Mouse (Mus musculus) T-helper 1 cell (primary cell): ENCODE data around the gene Tbc1d10c.
"Not testable (repeated sequence)": the region's sequence is repeated elsewhere in the genome, so short reads cannot be mapped to it uniquely, and the experiment has no call there.

Experiments
- in situ Hi-C: fragments of 300-600 bp; cut with MboI, MseI; formaldehyde crosslinking; loops from one replicate; pipeline ENCODE4 v1.15.1; 2025; ENCODE audit warnings: high pct_unique_total_duplicates

Tbc1d10c gene

DNA sequence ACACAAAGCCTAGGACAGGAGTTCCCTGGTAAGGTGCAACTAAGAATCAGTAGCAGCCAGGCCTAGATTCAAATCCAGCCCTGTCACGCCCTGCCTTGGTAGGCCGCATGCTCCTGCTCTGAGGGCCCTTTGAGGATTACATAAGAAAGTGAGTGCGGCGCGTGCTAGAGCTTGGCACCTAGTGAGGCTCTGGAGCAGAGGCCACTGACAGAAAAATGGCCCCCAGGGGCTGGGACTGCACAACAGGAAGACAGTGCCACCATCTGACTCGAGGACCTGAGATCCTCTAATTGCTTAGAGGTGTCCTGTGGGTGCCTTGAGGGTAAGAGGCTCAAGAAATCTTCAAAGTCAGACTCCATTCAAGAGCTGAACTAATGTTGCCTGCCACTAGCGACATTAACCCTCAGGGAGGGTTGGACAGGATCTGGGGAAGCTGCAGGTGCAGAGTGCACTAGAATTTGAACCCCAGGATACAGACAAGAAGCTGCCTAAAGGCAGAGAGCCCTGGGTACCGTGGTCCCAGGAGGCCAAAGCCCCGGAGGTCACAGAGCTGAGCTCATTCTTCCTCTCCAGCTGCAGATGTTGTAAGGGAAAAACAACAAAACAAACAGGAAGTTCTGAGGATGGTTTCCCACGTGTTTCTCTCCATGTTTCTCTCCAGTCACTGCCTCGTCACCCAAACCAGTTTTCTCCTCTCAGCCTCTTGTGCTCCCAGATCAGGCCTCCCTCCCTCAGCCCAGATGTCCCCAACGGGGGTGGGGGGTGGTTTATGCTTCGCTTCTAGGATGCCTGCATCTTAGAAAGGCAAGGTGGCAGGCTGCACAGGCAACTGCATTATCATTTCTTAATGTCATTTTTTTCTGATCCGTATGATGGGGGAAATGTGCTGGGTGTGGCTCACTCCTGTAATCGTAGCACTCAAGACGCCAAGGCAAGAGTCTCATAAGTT is 46.3 kb downstream of the Tbc1d10c start:
- in situ Hi-C loops, result no loop called here

GRCm38 (mm10) chr19:4143759-4144268 is 47.3 kb downstream of the Tbc1d10c start, which contains the start of gene Cabp4:
Gene Cabp4, minus strand, starts transcription at chr19:4144033.
- in situ Hi-C loops, result no loop called here

GRCm38 (mm10) chr19:4142416-4143173 is 48.5 kb downstream of the Tbc1d10c start:
- in situ Hi-C loops, result no loop called here

- in situ Hi-C loops, result no loop called here
Observed at GRCm38 (mm10) chr19:4140147-4140546, 50.9 kb downstream of the Tbc1d10c start.

GRCm38 (mm10) chr19:4139446-4139845 is 51.6 kb downstream of the Tbc1d10c start, which contains the start of gene Gpr152:
Gene Gpr152, plus strand, starts transcription at chr19:4139787.
- in situ Hi-C loops, result no loop called here

- in situ Hi-C loops, result no loop called here
Observed at GRCm38 (mm10) chr19:4137913-4138312, 53.2 kb downstream of the Tbc1d10c start.

DNA sequence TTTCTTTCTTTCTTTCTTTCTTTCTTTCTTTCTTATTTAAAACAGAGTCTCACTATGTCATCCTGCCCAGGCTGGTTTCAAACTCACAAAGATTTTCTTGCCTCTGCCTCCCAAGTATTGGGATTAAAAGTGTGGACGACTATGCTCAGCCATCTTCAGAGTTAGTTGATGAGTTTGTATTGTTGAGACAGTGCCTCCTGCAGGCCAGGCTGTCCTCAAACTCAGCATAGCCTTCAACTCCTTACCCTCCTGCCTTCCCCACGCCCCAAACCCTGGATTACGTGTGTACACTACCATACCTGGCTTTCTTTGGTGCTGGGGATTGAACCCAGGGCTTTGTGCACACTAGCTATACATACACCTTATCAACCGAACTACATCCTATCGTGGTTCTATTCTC is 54.6 kb downstream of the Tbc1d10c start:
- in situ Hi-C loops, result no loop called here

DNA sequence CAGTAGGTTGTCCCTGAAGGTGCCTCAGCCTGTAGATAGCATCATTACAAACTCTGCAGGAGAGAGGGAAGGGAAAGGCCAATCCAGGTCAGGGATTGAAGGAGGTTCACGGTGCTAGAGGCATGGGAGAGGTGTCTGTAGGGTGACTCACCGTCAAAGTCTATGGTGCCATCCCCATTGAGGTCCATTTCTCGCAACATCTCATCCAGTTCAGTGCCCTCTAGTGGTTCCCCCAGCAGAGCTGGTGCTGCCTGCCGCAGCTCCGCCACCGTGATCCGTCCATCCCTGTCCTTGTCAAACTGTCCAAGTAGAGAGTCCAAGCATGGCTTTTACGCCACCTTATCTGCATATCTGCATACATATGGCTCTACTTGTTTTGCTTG is 55.1 kb downstream of the Tbc1d10c start:
- in situ Hi-C loops, result not testable (repeated sequence)

GRCm38 (mm10) chr19:4135229-4135962 is 55.7 kb downstream of the Tbc1d10c start:
- in situ Hi-C loops, result not testable (repeated sequence)

DNA sequence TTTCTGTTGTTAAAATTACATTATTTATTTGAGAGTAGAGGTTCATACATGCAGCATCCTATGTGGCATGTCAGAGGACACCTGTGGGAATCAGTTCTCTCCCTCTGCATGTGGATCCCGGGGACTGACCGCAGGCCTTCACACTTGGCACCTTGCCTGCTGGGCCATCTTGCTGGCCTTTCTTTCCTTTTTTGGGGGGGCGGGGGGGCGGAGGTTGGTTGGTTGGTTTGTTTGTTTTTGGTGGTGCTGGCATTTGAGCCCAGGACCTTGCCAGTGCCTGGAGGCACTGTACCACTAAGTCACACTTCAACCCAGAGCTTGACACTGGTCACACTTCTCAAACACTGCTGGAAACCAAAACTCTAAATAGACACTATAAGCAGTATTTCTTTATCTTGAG is 56.7 kb downstream of the Tbc1d10c start:
- in situ Hi-C loops, result no loop called here
